Mouse (Mus musculus): ENCODE results near the gene Olfr750.

Gene Olfr750

GRCm38 (mm10) chr14:51088166-51088969 is 14.1 kb upstream of the Olfr750 start:
- DNase-seq, result peak; percentile 93

GRCm38 (mm10) chr14:51087762-51088161 is 13.5 kb upstream of the Olfr750 start:
- DNase-seq, result no peak

GRCm38 (mm10) chr14:51085911-51086310 is 11.7 kb upstream of the Olfr750 start:
- no peak for DNase-seq

- no peak for DNase-seq
Observed at GRCm38 (mm10) chr14:51085086-51085485, 10.9 kb upstream of the Olfr750 start.

- DNase-seq, result no peak
Observed at GRCm38 (mm10) chr14:51083805-51084204, 9.6 kb upstream of the Olfr750 start.

GRCm38 (mm10) chr14:51082599-51083581 is 8.7 kb upstream of the Olfr750 start:
- DNase-seq, result peak; percentile 71

GRCm38 (mm10) chr14:51081035-51081434 is 6.8 kb upstream of the Olfr750 start:
- DNase-seq, result no peak

- DNase-seq, result no peak
Observed at GRCm38 (mm10) chr14:51079180-51079579, 4.9 kb upstream of the Olfr750 start.

GRCm38 (mm10) chr14:51069617-51070016 is 4.6 kb downstream of the Olfr750 start:
- no peak for DNase-seq

GRCm38 (mm10) chr14:51068956-51069355 is 5.3 kb downstream of the Olfr750 start:
- DNase-seq, result no peak

GRCm38 (mm10) chr14:51060761-51061160 is 13.5 kb downstream of the Olfr750 start:
- no peak for DNase-seq

- DNase-seq, result no peak
Observed at GRCm38 (mm10) chr14:51057401-51057831, 16.8 kb downstream of the Olfr750 start, which contains the start of gene Rnase12. Gene Rnase12, minus strand, starts transcription at chr14:51057661.

- DNase-seq, result no peak
Observed at GRCm38 (mm10) chr14:51054243-51055237, 19.7 kb downstream of the Olfr750 start.

GRCm38 (mm10) chr14:51053176-51053575 is 21.1 kb downstream of the Olfr750 start:
- DNase-seq, result no peak

GRCm38 (mm10) chr14:51051941-51052340 is 22.3 kb downstream of the Olfr750 start:
- DNase-seq, result no peak

GRCm38 (mm10) chr14:51050063-51050462 is 24.2 kb downstream of the Olfr750 start, which contains the start of gene Rnase11:
Gene Rnase11, minus strand, starts transcription at chr14:51050163.
- no peak for DNase-seq

GRCm38 (mm10) chr14:51047846-51048245 is 26.4 kb downstream of the Olfr750 start:
- no peak for DNase-seq

- no peak for DNase-seq
Observed at GRCm38 (mm10) chr14:51041769-51042168, 32.5 kb downstream of the Olfr750 start, which contains the start of gene Rnase9. Gene Rnase9, minus strand, starts transcription at chr14:51041869.

GRCm38 (mm10) chr14:51036214-51036613 is 38.0 kb downstream of the Olfr750 start:
- DNase-seq, result no peak

- DNase-seq, result no peak
Observed at GRCm38 (mm10) chr14:51035206-51035605, 39.0 kb downstream of the Olfr750 start.

- no peak for DNase-seq
Observed at GRCm38 (mm10) chr14:51027387-51028155, 46.7 kb downstream of the Olfr750 start.

Measured in cerebellum, adult 9-10 months (tissue).